Mouse (Mus musculus) limb, embryonic 15.5 days (tissue): ENCODE measurements around the gene Npas3. TPM values are rescaled to one million over a fixed set of nuclear protein-coding genes. Genes with fewer than 3 reads are reported as not detected.

Source experiments
- ATAC-seq: fragments of 200-750 bp; cut with Nextera tagmentation; 2 replicates; pipeline ENCODE4 v1.8.0; 2017; ENCODE audit warnings: low read depth, moderate TSS enrichment; ENCODE audit not compliant: insufficient number of reproducible peaks, low FRiP score, low TSS enrichment
- H3K27ac ChIP-seq: fragments of 300-500 bp; sonication (generic); 2 replicates; pipeline ENCODE4 v1.5.1; 2015; ENCODE audit warnings: moderate library complexity, mild to moderate bottlenecking, inconsistent platforms
- H3K27me3 ChIP-seq: fragments of 300-500 bp; sonication (generic); 2 replicates; pipeline ENCODE4 v1.6.1; 2015; ENCODE audit warnings: inconsistent platforms
- H3K36me3 ChIP-seq: fragments of 300-500 bp; sonication (generic); 2 replicates; pipeline ENCODE4 v1.6.1; 2015; ENCODE audit warnings: inconsistent platforms
- H3K4me1 ChIP-seq: fragments of 300-500 bp; sonication (generic); 2 replicates; pipeline ENCODE4 v1.6.1; 2015; ENCODE audit warnings: inconsistent platforms
- H3K4me2 ChIP-seq: fragments of 300-500 bp; sonication (generic); 2 replicates; pipeline ENCODE4 v1.6.1; 2015; ENCODE audit warnings: mild to moderate bottlenecking, inconsistent platforms
- H3K4me3 ChIP-seq: fragments of 300-500 bp; sonication (generic); 2 replicates; pipeline ENCODE4 v1.5.1; 2015; ENCODE audit warnings: mild to moderate bottlenecking, inconsistent platforms
- H3K9ac ChIP-seq: fragments of 300-500 bp; sonication (generic); 2 replicates; pipeline ENCODE4 v1.6.1; 2015; ENCODE audit warnings: inconsistent platforms
- H3K9me3 ChIP-seq: fragments of 300-500 bp; sonication (generic); 2 replicates; pipeline ENCODE4 v1.6.1; 2016; ENCODE audit warnings: inconsistent platforms
- WGBS: fragments of 180-500 bp; shearing (Covaris S2); methylation state at CpG from one replicate; pipeline ENCODE4 v1.1.7; 2015; 5-methylcytosine and 5-hydroxymethylcytosine counted together
- polyA plus RNA-seq: library from polyadenylated mRNA; unstranded; fragments of >200 nt; fragmentation: Nextera tagmentation; extraction: Ambion mirVana; gene quantifications from 2 replicates; pipeline ENCODE4 v1.2.1, GENCODE M21; 2015

Npas3 gene
- polyA plus RNA-seq, 1 experiment from 2014 or later = 4.2 TPM

DNA sequence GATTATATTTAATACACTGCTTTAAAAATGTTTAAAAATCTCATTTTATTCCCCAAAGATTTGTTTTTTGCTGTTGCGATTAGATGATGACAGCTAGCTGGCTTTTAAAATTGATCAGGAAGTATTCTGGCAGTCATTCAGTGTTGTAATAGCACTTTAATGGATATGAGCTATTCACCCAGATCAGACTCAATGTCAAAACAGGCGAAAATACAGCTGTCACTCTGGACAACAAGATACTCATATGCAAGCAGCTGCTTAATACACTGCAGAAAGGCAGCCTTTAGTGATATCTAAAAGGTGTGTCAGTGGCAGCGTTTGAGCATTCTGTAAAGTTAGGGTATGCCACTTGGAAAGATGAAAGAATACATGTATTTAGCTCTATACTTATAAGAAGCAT, 83.3 kb downstream of the Npas3 start:
- Histone ChIP-seq H3K9me3 (no peaks in the 10 kb centered on the region), H3K27me3 (no peaks in the 10 kb centered on the region), H3K4me2 (no peak overlapping the region), H3K4me1 (peaks cover 16% of the 10 kb centered on the region), H3K9ac (no peak overlapping the region), H3K27ac (no peak overlapping the region), H3K4me3 (no peak overlapping the region), H3K36me3 (no peaks in the 10 kb centered on the region)
- ATAC-seq = no peak
- WGBS = 69% methylated on average over 3 of the region's 3 CpGs

DNA sequence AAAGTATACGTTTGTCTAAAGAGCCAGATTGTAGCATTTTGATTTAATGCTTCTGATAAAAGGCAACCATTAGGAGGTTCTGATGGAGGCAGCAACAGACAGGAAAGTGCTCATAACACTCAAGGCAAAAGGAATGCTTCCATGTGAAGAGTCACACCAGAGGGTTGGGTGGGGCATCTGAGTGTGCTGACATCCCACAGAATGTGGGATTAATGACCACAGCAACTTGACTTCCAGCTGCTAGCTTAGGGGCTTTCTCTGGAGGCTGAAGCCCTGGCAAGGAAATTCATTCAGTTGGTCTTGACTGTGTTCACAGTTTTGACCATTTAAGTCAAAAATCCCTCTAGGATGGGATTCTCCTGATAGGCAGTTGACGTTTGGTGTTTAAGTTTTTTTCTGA, 84.8 kb downstream of the Npas3 start:
- Histone ChIP-seq H3K9me3 (no peaks in the 10 kb centered on the region), H3K4me1 (peaks cover 5% of the 10 kb centered on the region), H3K36me3 (no peaks in the 10 kb centered on the region), H3K4me3 (no peak overlapping the region), H3K4me2 (no peak overlapping the region), H3K27me3 (no peaks in the 10 kb centered on the region), H3K27ac (no peak overlapping the region), H3K9ac (no peak overlapping the region)
- 72% methylated on average over 2 of the region's 2 CpGs for WGBS
- ATAC-seq = no peak

DNA sequence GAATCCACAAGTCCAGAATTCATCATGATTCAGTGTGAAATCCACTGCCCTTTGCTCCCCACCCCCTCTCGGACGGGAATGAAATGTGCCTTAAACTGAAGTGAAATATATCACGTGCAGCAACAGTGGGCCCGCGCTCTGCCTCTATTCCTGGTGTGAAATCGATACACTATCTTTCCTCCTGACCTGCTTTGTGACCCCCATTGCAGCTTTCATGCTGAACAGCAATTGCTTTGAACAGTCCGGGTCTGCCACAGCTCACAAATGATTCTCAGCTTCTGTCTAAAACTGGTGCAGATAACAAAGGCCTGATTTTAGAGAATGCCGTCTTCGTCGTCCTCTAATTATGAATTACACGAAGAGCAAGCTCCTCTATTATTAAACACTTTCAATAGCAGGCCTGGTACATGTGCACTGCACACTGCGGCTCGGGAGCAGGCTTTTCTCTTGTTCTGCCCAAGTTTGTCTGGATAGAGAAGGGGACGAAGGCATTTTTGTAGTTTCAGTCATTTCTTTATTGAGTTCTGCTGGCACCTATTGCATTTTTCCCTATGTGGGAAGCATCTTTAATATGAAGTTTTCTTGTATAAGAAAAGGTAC, 90.0 kb downstream of the Npas3 start:
- Histone ChIP-seq H3K36me3 (no peaks in the 10 kb centered on the region), H3K9me3 (no peaks in the 10 kb centered on the region), H3K4me3 (no peak overlapping the region), H3K9ac (no peak overlapping the region), H3K4me2 (no peak overlapping the region), H3K27ac (no peak overlapping the region), H3K4me1 (no peaks in the 10 kb centered on the region), H3K27me3 (no peaks in the 10 kb centered on the region)
- WGBS = 68% methylated on average over 14 of the region's 14 CpGs
- no peak for ATAC-seq

DNA sequence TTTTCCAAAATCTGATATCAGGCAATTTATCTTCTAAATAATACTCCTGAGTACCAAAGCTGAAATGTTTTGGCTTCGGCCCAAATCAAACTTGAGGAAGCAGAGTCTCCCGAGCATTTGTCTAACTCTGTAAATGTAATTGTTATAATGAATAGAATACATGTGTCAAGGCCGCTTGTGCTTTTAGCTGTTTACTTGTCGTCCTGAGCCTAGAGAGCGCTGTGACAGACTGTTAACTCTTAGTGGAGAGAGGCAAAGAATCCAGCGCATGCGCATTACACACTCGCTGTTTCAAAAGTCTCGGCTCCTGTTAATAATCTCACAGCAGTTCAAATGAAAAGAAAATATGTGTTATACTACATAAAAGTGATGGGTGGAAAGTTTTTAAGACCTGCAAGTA, 94.3 kb downstream of the Npas3 start:
- 58% methylated on average over 9 of the region's 9 CpGs for WGBS
- Histone ChIP-seq H3K4me2 (no peak overlapping the region), H3K36me3 (no peaks in the 10 kb centered on the region), H3K27me3 (no peaks in the 10 kb centered on the region), H3K4me3 (no peak overlapping the region), H3K4me1 (no peaks in the 10 kb centered on the region), H3K9ac (no peak overlapping the region), H3K27ac (no peak overlapping the region), H3K9me3 (no peaks in the 10 kb centered on the region)
- no peak for ATAC-seq

DNA sequence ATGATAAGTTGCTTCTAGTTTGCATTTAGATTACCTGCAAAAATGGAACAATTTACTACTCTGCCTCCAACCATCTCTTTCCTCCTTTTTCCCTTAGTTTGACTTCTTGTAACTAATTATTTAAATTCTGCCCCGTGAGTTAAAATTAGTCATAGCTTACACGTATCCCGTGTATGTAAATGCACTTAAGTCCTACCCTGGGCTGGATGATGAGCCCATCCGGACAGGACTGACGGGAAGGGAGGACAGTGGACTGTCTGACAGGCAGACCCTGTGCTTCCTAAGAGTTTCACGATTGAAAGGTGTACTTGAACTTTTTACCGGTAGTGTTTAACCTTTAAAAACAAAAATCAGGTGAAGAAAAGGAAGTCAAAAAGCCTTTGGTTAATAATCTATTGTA, 103.4 kb downstream of the Npas3 start:
- WGBS = 75% methylated on average over 7 of the region's 7 CpGs

DNA sequence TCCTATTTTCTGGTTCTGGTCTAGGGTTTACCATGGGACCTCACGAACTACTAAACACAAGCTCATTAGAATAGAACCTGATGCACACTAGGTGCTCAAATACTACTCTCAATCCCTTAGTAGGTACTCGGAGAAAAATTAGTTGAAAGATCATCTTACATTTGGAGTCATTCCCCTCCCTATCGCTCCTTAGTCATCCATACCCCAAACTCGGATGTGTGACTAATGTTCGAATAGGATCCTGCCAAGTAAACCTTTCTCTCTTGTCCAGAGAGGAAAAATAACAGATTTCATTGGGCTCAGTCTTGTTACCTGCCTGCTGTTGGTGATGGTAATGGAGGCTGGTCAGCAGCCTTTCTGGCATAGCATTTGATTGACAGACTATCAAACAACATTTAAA, 117.3 kb downstream of the Npas3 start:
- no peak overlapping the region for H3K4me3 ChIP-seq
- no peaks in the 10 kb centered on the region for H3K9me3 ChIP-seq
- H3K4me1 ChIP-seq = no peaks in the 10 kb centered on the region
- H3K36me3 ChIP-seq = no peaks in the 10 kb centered on the region
- no peak overlapping the region for H3K9ac ChIP-seq
- H3K27me3 ChIP-seq = no peaks in the 10 kb centered on the region
- H3K27ac ChIP-seq = no peak overlapping the region
- H3K4me2 ChIP-seq = no peak overlapping the region
- WGBS = 84% methylated on average over 5 of the region's 5 CpGs
- ATAC-seq = no peak

More for the DNA sequence above, 103.4 kb downstream of the Npas3 start:
- no peaks in the 10 kb centered on the region for H3K4me1 ChIP-seq
- H3K4me2 ChIP-seq = no peak overlapping the region
- ATAC-seq = no peak
- H3K27me3 ChIP-seq = no peaks in the 10 kb centered on the region
- H3K36me3 ChIP-seq = no peaks in the 10 kb centered on the region
- H3K27ac ChIP-seq = no peak overlapping the region
- H3K9ac ChIP-seq = no peak overlapping the region
- H3K4me3 ChIP-seq = no peak overlapping the region
- no peaks in the 10 kb centered on the region for H3K9me3 ChIP-seq

DNA sequence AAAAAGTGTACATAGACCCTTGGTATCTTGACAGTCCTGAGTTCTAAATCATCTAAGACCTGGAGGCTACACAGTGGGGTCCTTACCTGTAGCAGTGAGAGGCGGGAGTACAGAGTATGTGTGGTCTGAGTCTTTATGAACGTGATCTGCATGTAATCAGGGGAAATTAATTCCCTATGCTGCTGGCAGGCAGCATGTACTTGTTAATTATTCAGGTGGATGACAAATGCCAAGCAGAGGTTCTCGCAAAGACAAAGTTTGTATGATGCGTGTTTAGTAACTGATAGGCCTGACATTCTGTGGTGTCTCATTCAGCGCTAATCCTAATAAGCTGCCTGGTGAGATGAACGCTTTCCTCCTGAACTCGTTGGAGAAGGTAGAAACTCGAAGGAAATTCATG, 136.4 kb downstream of the Npas3 start:
- Histone ChIP-seq H3K4me2 (no peak overlapping the region), H3K4me1 (no peaks in the 10 kb centered on the region), H3K4me3 (no peak overlapping the region), H3K9ac (no peak overlapping the region), H3K9me3 (no peaks in the 10 kb centered on the region), H3K36me3 (no peaks in the 10 kb centered on the region), H3K27ac (no peak overlapping the region), H3K27me3 (no peaks in the 10 kb centered on the region)
- WGBS = 52% methylated on average over 8 of the region's 8 CpGs
- no peak for ATAC-seq

DNA sequence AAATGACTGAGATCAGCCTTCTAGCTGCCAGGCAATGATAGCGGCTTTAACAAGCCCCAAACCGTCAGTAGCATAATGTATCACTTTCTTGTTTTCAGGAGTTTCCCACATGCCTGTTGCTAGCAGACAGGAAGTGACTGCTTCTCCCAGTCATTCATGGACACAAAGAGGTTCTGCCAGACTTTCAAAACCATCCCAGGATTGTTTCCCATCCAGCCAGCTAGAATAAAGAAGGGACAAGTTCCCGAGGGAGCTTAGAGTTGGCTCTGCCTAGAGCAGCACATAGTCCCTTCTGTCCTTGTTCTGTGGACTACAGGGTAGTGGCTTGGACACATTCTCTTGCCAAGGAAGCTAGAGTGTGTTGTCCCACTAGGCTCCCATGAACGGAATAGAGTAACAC, 157.4 kb downstream of the Npas3 start:
- ATAC-seq = no peak
- H3K4me2 ChIP-seq = no peak overlapping the region
- H3K4me1 ChIP-seq = peaks cover 4% of the 10 kb centered on the region; the same call in 1 of the 2 replicates
- 41% methylated on average over 4 of the region's 4 CpGs for WGBS
- no peak overlapping the region for H3K4me3 ChIP-seq
- H3K9ac ChIP-seq = no peak overlapping the region
- no peak overlapping the region for H3K27ac ChIP-seq
- no peaks in the 10 kb centered on the region for H3K36me3 ChIP-seq
- no peaks in the 10 kb centered on the region for H3K27me3 ChIP-seq
- no peaks in the 10 kb centered on the region for H3K9me3 ChIP-seq

DNA sequence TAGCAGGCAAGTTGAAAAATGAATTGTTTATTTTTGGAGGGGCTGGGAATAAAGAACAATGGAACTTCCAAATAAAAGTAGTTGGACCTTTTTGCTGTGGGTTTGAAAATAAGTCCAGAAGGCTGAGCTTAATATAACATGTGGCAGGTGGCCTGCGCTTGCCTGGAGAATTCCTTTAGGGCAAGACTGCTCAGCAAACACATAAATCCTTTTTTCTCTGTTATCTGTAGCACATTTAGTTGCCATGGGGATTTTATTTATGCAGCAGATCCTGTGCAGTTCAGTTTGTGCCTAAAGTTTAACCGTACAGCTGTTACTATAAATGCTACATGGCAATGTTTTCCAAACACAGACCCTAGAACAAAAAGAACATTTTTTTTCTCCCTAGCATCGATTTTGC, 159.3 kb downstream of the Npas3 start:
- Histone ChIP-seq H3K36me3 (no peaks in the 10 kb centered on the region), H3K4me2 (no peak overlapping the region), H3K4me3 (no peak overlapping the region), H3K27me3 (no peaks in the 10 kb centered on the region), H3K9ac (no peak overlapping the region), H3K9me3 (no peaks in the 10 kb centered on the region), H3K4me1 (peaks cover 4% of the 10 kb centered on the region; the same call in 1 of the 2 replicates), H3K27ac (no peak overlapping the region)
- ATAC-seq = no peak
- WGBS = 22% methylated on average over 3 of the region's 3 CpGs

DNA sequence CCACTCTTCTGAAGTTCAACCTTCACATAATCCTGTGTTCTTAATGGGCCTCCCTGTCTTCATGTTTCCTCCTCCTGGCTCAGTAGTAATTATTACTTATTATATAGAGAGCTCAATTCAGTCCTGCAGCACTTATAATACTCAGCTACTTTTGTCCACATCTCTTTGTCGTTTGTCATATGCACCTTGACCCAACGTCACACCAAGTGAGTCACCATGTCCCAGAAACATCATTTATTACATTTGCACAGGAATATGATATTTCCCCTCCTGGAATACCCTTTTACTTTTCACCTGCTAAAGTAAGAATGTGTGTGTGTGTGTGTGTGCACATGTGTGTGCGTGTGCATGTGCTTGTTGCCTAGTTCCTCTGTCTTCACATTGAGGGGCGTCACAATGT, 161.2 kb downstream of the Npas3 start:
- H3K9ac ChIP-seq = no peak overlapping the region
- H3K4me2 ChIP-seq = no peak overlapping the region
- H3K36me3 ChIP-seq = no peaks in the 10 kb centered on the region
- H3K4me1 ChIP-seq = peaks cover 4% of the 10 kb centered on the region; the same call in 1 of the 2 replicates
- H3K27ac ChIP-seq = no peak overlapping the region
- no peak overlapping the region for H3K4me3 ChIP-seq
- 89% methylated on average over 4 of the region's 4 CpGs for WGBS
- H3K27me3 ChIP-seq = no peaks in the 10 kb centered on the region
- ATAC-seq = no peak
- H3K9me3 ChIP-seq = no peaks in the 10 kb centered on the region

DNA sequence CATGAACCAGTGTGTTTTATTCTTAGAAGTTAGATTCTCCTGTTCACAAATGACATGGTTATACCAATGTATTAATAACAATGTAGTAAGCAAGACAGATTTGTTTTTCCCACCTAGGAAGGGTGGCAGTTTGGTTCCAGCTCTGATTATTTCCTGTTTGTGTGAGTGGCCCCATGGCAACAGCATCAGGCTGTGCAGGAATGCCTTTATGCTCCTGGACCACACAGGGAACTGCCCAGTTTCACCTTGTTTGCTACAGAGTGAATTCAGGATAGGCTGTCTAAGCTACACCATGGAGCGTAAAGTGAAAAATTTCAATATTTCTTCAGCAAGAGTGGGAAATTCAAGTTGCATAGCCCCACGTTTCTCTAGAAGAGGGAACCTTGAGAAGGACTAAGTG, 162.2 kb downstream of the Npas3 start:
- Histone ChIP-seq H3K9ac (no peak overlapping the region), H3K9me3 (no peaks in the 10 kb centered on the region), H3K27me3 (no peaks in the 10 kb centered on the region), H3K36me3 (no peaks in the 10 kb centered on the region), H3K4me3 (no peak overlapping the region), H3K4me1 (peaks cover 4% of the 10 kb centered on the region; the same call in 1 of the 2 replicates), H3K4me2 (no peak overlapping the region), H3K27ac (no peak overlapping the region)
- WGBS = 88% methylated on average over 2 of the region's 2 CpGs
- no peak for ATAC-seq

DNA sequence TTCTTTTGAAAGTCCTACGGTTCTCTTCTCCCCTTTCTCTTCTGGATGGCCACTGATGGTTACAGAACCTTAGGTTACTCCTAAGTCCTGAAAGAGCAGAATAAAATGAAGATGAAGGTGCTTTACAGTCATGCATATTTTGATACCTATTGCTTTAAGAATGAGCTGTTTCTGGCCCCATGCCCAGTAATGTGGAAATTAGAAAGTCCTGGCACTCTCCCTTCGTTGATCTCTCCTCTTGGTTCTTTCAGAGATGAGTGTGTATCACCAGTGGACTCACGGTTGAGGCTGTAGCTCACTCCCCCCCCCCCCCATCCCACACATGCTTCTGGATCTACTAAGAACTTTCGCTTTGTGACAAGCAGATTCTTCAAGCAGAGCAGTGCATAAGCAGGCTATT, 167.6 kb downstream of the Npas3 start:
- Histone ChIP-seq H3K9ac (no peak overlapping the region), H3K9me3 (no peaks in the 10 kb centered on the region), H3K36me3 (no peaks in the 10 kb centered on the region), H3K4me3 (no peak overlapping the region), H3K4me2 (no peak overlapping the region), H3K4me1 (no peaks in the 10 kb centered on the region), H3K27me3 (no peaks in the 10 kb centered on the region), H3K27ac (no peak overlapping the region)
- 52% methylated on average over 4 of the region's 4 CpGs for WGBS
- ATAC-seq = no peak

DNA sequence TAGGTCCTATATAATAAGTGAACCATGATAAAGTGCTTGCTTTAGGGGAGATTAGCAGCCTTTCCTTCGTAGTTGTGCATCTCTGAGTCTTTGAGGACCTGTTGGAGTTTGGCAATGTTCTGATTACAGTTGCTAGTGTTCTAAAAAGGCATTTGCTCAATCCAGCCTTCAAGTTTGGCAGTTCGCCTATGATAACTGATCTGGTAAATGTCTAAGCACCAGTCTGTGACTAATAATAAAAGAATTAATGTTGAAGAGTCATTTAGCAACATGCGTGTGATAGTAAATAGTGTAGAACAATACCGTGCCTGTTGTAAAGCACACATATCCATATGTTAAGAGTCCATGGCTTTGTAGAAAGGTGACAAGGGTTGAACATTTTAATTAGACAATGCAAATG, 173.2 kb downstream of the Npas3 start:
- Histone ChIP-seq H3K27ac (no peak overlapping the region), H3K9ac (no peak overlapping the region), H3K4me1 (no peaks in the 10 kb centered on the region), H3K9me3 (no peaks in the 10 kb centered on the region), H3K27me3 (no peaks in the 10 kb centered on the region), H3K36me3 (no peaks in the 10 kb centered on the region), H3K4me2 (no peak overlapping the region), H3K4me3 (no peak overlapping the region)
- ATAC-seq = no peak
- 68% methylated on average over 4 of the region's 4 CpGs for WGBS
